24 mouse cellular contexts compared by ENCODE assay signal in the genomic region with DNA sequence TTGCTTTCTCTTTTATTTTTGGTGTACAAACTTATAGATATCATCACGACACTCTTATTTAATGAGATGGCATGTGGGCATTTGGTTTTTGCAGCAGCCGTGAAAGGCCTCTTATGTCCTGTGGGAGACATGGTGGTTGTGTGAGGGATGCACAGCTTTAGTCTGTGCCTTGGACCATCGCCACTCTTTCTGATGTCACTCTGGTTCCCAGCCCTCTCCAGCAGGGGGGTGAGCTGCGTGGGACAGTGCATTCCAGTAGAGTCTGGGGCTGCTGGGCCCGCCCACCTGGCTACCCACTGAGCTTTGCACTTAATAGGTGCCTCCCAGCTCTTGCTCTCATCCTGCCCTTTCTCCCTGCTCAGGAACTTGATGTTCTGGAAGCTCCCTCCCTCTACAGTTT. TPM values are rescaled to one million over a fixed set of nuclear protein-coding genes. Genes with fewer than 3 reads are reported as not detected.
A peak's percentile ranks its signal among the peaks of the same experiment; 100 is the strongest.
DNase-seq lines count a peak whose midpoint lies in the region; ATAC-seq lines count a peak whose summit lies in the region.
"Had no signal": no experiment of that assay in that cellular context is flagged by ENCODE, and none has a peak within 500 bp of the region (broad histone marks: within the 10 kb centered on the region; RNA-seq: fewer than 3 reads in every experiment).

No protein-coding gene starts in this region.

- 62% methylated on average over 5 of the region's 5 CpGs for WGBS in hindbrain, embryonic 14.5 days
- WGBS in hindbrain, embryonic 16.5 days: 69% methylated on average over 5 of the region's 5 CpGs
- WGBS in lung, embryonic 16.5 days: 54% methylated on average over 5 of the region's 5 CpGs

- H3K4me2 ChIP-seq in hindbrain, embryonic 14.5 days (replicated peaks): no peak overlapping the region
- no peak overlapping the region for H3K4me2 ChIP-seq in hindbrain, embryonic 16.5 days (ENCODE audit: low read length)
- H3K4me2 ChIP-seq in lung, embryonic 16.5 days (ENCODE audit: low read depth, low read length): no peak overlapping the region
- H3K4me2 ChIP-seq: embryonic facial prominence, embryonic 15.5 days; heart, embryonic 13.5 days; hindbrain, embryonic 13.5 days; kidney, embryonic 15.5 days; limb, embryonic 15.5 days; neural tube, embryonic 13.5 days had no signal

- H3K9ac ChIP-seq in hindbrain, embryonic 14.5 days: no peak overlapping the region
- no peak overlapping the region for H3K9ac ChIP-seq in hindbrain, embryonic 16.5 days (ENCODE audit: low read depth, low read length)
- no peak overlapping the region for H3K9ac ChIP-seq in lung, embryonic 16.5 days (ENCODE audit: low read length)
- H3K9ac ChIP-seq: embryonic facial prominence, embryonic 15.5 days; heart, embryonic 13.5 days; hindbrain, embryonic 13.5 days; kidney, embryonic 15.5 days; limb, embryonic 15.5 days; neural tube, embryonic 13.5 days had no signal

- no peaks in the 10 kb centered on the region for H3K36me3 ChIP-seq in hindbrain, embryonic 14.5 days (replicated peaks; ENCODE audit: control insufficient read depth, insufficient read depth)
- no peaks in the 10 kb centered on the region for H3K36me3 ChIP-seq in hindbrain, embryonic 16.5 days (ENCODE audit: control insufficient read depth, insufficient read depth, low read length)
- no peaks in the 10 kb centered on the region for H3K36me3 ChIP-seq in lung, embryonic 16.5 days (ENCODE audit: control insufficient read depth, insufficient read depth, low read length)
- H3K36me3 ChIP-seq: embryonic facial prominence, embryonic 15.5 days; heart, embryonic 13.5 days; hindbrain, embryonic 13.5 days; kidney, embryonic 15.5 days; limb, embryonic 15.5 days; neural tube, embryonic 13.5 days had no signal

- peak; percentile 40; the same call in 1 of the 2 replicates for ATAC-seq in hindbrain, embryonic 14.5 days (ENCODE audit: low FRiP score)
- ATAC-seq in hindbrain, embryonic 16.5 days: no peak
- 0 out of 2 replicates have a peak, but pooled peaks have one; percentile 17 for ATAC-seq in lung, embryonic 16.5 days (ENCODE audit: low read depth)
- ATAC-seq: intestine, postnatal 0 days had no signal

- no peaks in the 10 kb centered on the region for H3K9me3 ChIP-seq in hindbrain, embryonic 14.5 days (ENCODE audit: control insufficient read depth, low read length)
- no peaks in the 10 kb centered on the region for H3K9me3 ChIP-seq in hindbrain, embryonic 16.5 days (ENCODE audit: control insufficient read depth, low read length)
- H3K9me3 ChIP-seq in lung, embryonic 16.5 days (ENCODE audit: control insufficient read depth, low read length): no peaks in the 10 kb centered on the region
- H3K9me3 ChIP-seq: embryonic facial prominence, embryonic 15.5 days; heart, embryonic 13.5 days; hindbrain, embryonic 13.5 days; kidney, embryonic 15.5 days; limb, embryonic 15.5 days; megakaryocyte, embryonic 14.5 days; neural tube, embryonic 13.5 days had no signal

- no peak overlapping the region for H3K27ac ChIP-seq in hindbrain, embryonic 14.5 days
- no peak overlapping the region for H3K27ac ChIP-seq in hindbrain, embryonic 16.5 days (ENCODE audit: low read depth, low read length)
- no peak overlapping the region for H3K27ac ChIP-seq in lung, embryonic 16.5 days (ENCODE audit: low read length)
- H3K27ac ChIP-seq: heart, embryonic 13.5 days; hindbrain, embryonic 13.5 days; kidney, embryonic 15.5 days; limb, embryonic 15.5 days; neural tube, embryonic 13.5 days had no signal

- H3K4me3 ChIP-seq in hindbrain, embryonic 14.5 days (replicated peaks; ENCODE audit: low read length): no peak overlapping the region
- H3K4me3 ChIP-seq in hindbrain, embryonic 16.5 days (ENCODE audit: low read length): no peak overlapping the region
- no peak overlapping the region for H3K4me3 ChIP-seq in lung, embryonic 16.5 days (ENCODE audit: low read length)
- H3K4me3 ChIP-seq: embryonic facial prominence, embryonic 15.5 days; heart, embryonic 13.5 days; hindbrain, embryonic 13.5 days; kidney, embryonic 15.5 days; limb, embryonic 15.5 days; megakaryocyte, embryonic 14.5 days; neural tube, embryonic 13.5 days had no signal

- no peaks in the 10 kb centered on the region for H3K27me3 ChIP-seq in hindbrain, embryonic 14.5 days (ENCODE audit: control insufficient read depth, insufficient read depth, low read length)
- no peaks in the 10 kb centered on the region for H3K27me3 ChIP-seq in hindbrain, embryonic 16.5 days (replicated peaks; ENCODE audit: control insufficient read depth, insufficient read depth, low read length)
- no peaks in the 10 kb centered on the region for H3K27me3 ChIP-seq in lung, embryonic 16.5 days (ENCODE audit: control insufficient read depth, insufficient read depth, low read depth, low read length)
- H3K27me3 ChIP-seq: embryonic facial prominence, embryonic 15.5 days; heart, embryonic 13.5 days; hindbrain, embryonic 13.5 days; kidney, embryonic 15.5 days; limb, embryonic 15.5 days; megakaryocyte, embryonic 14.5 days; neural tube, embryonic 13.5 days had no signal

- no peaks in the 10 kb centered on the region for H3K4me1 ChIP-seq in hindbrain, embryonic 14.5 days (replicated peaks; ENCODE audit: control insufficient read depth, insufficient read depth, low read length)
- H3K4me1 ChIP-seq in hindbrain, embryonic 16.5 days (ENCODE audit: control insufficient read depth, insufficient read depth, low read depth, low read length): no peaks in the 10 kb centered on the region
- H3K4me1 ChIP-seq in lung, embryonic 16.5 days (replicated peaks; ENCODE audit: control insufficient read depth, insufficient read depth, low read length): peaks cover 6% of the 10 kb centered on the region; the same call in 1 of the 2 replicates
- H3K4me1 ChIP-seq: hindbrain, embryonic 13.5 days; kidney, embryonic 15.5 days; limb, embryonic 15.5 days; neural tube, embryonic 13.5 days had no signal

- DNase-seq in cerebellum, adult 11 months: peak; percentile 20
- no peak for DNase-seq in cerebellum, adult 8-10 months
- no peak for DNase-seq in hindbrain, embryonic 14.5 days (ENCODE audit: low spot score)
- no peak for DNase-seq in lung, postnatal 4 days
- DNase-seq in cerebellum, postnatal 14 days: peak; percentile 20 to 28
- no peak for DNase-seq in ovary, postnatal 10 days (ENCODE audit: low spot score)
- DNase-seq: adrenal gland, postnatal 10 days; layer of hippocampus, postnatal 36 days; midbrain, embryonic 14.5 days; spleen, adult 18-20 months; thymus, adult 18-20 months; thymus, postnatal 4 days had no signal

RNA-seq across cellular contexts. Expression of a gene that starts 13.8 kb away (rescaled TPM):
- polyA plus RNA-seq in hindbrain, embryonic 14.5 days (2014; fragmentation: Nextera tagmentation; extraction: Ambion mirVana): 0.13 TPM in 1 of 2 replicates, not detected in the other
- 0.18 TPM in 1 of 2 replicates, not detected in the other for polyA plus RNA-seq in hindbrain, embryonic 16.5 days (2015; fragmentation: Nextera tagmentation; extraction: Ambion mirVana)
- 0.20 TPM in 1 of 2 replicates, not detected in the other for polyA plus RNA-seq in lung, embryonic 16.5 days (2015; fragmentation: Nextera tagmentation; extraction: Ambion mirVana)
- polyA plus RNA-seq: cerebellum, adult 2 months; heart, embryonic 13.5 days; intestine, postnatal 0 days; kidney, embryonic 15.5 days; liver, embryonic 16.5 days; neural tube, embryonic 13.5 days had no signal

RNA-seq across cellular contexts. Expression of a gene that starts 27.7 kb away (rescaled TPM):
- 4.0 and 4.4 TPM in 2 replicates for polyA plus RNA-seq in hindbrain, embryonic 14.5 days (2014; fragmentation: Nextera tagmentation; extraction: Ambion mirVana)
- 5.0 and 5.9 TPM in 2 replicates for polyA plus RNA-seq in hindbrain, embryonic 16.5 days (2015; fragmentation: Nextera tagmentation; extraction: Ambion mirVana)
- 29.7 and 31.3 TPM in 2 replicates for polyA plus RNA-seq in lung, embryonic 16.5 days (2015; fragmentation: Nextera tagmentation; extraction: Ambion mirVana)

RNA-seq across cellular contexts. Expression of a gene that starts 29.5 kb away (rescaled TPM):
- 1.7 and 2.4 TPM in 2 replicates for polyA plus RNA-seq in hindbrain, embryonic 14.5 days (2014; fragmentation: Nextera tagmentation; extraction: Ambion mirVana)
- polyA plus RNA-seq in hindbrain, embryonic 16.5 days (2015; fragmentation: Nextera tagmentation; extraction: Ambion mirVana): 1.9 and 2.3 TPM in 2 replicates
- polyA plus RNA-seq in lung, embryonic 16.5 days (2015; fragmentation: Nextera tagmentation; extraction: Ambion mirVana): 1.5 and 1.7 TPM in 2 replicates

Comparison
In these comparisons a context has a peak if more than half of its experiments do, and no peak if none do; other contexts are left out.
1. DNase-seq: peak in cerebellum, adult 11 months (single experiment) and cerebellum, postnatal 14 days (2 of 2); none in cerebellum, adult 8-10 months (single experiment), hindbrain, embryonic 14.5 days (single experiment), lung, postnatal 4 days (0 of 2) and ovary, postnatal 10 days (single experiment).